Mouse (Mus musculus) neural tube, embryonic 15.5 days (tissue): ENCODE data around the gene Dennd2a. TPM values are rescaled to one million over a fixed set of nuclear protein-coding genes. Genes with fewer than 3 reads are reported as not detected.

Source experiments
- ATAC-seq: fragments of 200-750 bp; cut with Nextera tagmentation; 2 replicates; pipeline ENCODE4 v1.8.0; 2017; ENCODE audit warnings: mild to moderate bottlenecking, moderate TSS enrichment, moderate library complexity; ENCODE audit not compliant: low FRiP score
- H3K27ac ChIP-seq: fragments of 300-500 bp; sonication (generic); replicated peaks from 2 replicates; pipeline ENCODE4 v1.5.1; 2015; ENCODE audit warnings: mild to moderate bottlenecking, inconsistent platforms
- H3K27me3 ChIP-seq: fragments of 300-500 bp; sonication (generic); replicated peaks from 2 replicates; pipeline ENCODE4 v1.6.1; 2015; ENCODE audit warnings: inconsistent platforms
- H3K36me3 ChIP-seq: fragments of 300-500 bp; sonication (generic); 2 replicates; pipeline ENCODE4 v1.6.1; 2015; ENCODE audit warnings: inconsistent platforms
- H3K4me1 ChIP-seq: fragments of 300-500 bp; sonication (generic); 2 replicates; pipeline ENCODE4 v1.6.1; 2015; ENCODE audit warnings: inconsistent platforms
- H3K4me2 ChIP-seq: fragments of 300-500 bp; sonication (generic); 2 replicates; pipeline ENCODE4 v1.6.1; 2015; ENCODE audit warnings: inconsistent platforms, mild to moderate bottlenecking, moderate library complexity
- H3K4me3 ChIP-seq: fragments of 300-500 bp; sonication (generic); replicated peaks from 2 replicates; pipeline ENCODE4 v1.5.1; 2015; ENCODE audit warnings: mild to moderate bottlenecking, inconsistent platforms
- H3K9ac ChIP-seq: fragments of 300-500 bp; sonication (generic); replicated peaks from 2 replicates; pipeline ENCODE4 v1.6.1; 2015; ENCODE audit warnings: mild to moderate bottlenecking, inconsistent platforms
- H3K9me3 ChIP-seq: fragments of 300-500 bp; sonication (generic); replicated peaks from 2 replicates; pipeline ENCODE4 v1.6.1; 2016; ENCODE audit warnings: inconsistent platforms
- WGBS: fragments of 180-500 bp; shearing (Covaris S2); methylation state at CpG from one replicate; pipeline ENCODE4 v1.1.7; 2015; ENCODE audit warnings: mixed read lengths; 5-methylcytosine and 5-hydroxymethylcytosine counted together
- polyA plus RNA-seq: library from polyadenylated mRNA; unstranded; fragments of >200 nt; fragmentation: Nextera tagmentation; extraction: Ambion mirVana; gene quantifications from 2 replicates; pipeline ENCODE4 v1.2.1, GENCODE M21; 2015

Gene Dennd2a
- polyA plus RNA-seq, 1 experiment from 2014 or later, result 14.8 TPM

- H3K4me1 ChIP-seq, result 0 out of 2 replicates have a peak, but pooled peaks cover 6% of the 10 kb centered on the region
- peaks cover 24% of the 10 kb centered on the region for H3K36me3 ChIP-seq
- no peaks in the 10 kb centered on the region for H3K9me3 ChIP-seq
- no peak overlapping the region for H3K9ac ChIP-seq
- peak; percentile 81 for ATAC-seq
- 48% methylated on average over 16 of the region's 16 CpGs for WGBS
- H3K27me3 ChIP-seq, result no peaks in the 10 kb centered on the region
- no peak overlapping the region for H3K27ac ChIP-seq
- no peak overlapping the region for H3K4me2 ChIP-seq
- H3K4me3 ChIP-seq, result no peak overlapping the region
These were observed 94.8 kb downstream of the Dennd2a start for GRCm38 (mm10) chr6:39462621-39463538.

GRCm38 (mm10) chr6:39460040-39460439, 97.6 kb downstream of the Dennd2a start:
- Histone ChIP-seq H3K9me3 (no peaks in the 10 kb centered on the region), H3K27ac (no peak overlapping the region), H3K4me2 (no peak overlapping the region), H3K4me1 (0 out of 2 replicates have a peak, but pooled peaks cover 6% of the 10 kb centered on the region), H3K9ac (no peak overlapping the region), H3K27me3 (no peaks in the 10 kb centered on the region), H3K36me3 (peaks cover 17% of the 10 kb centered on the region), H3K4me3 (no peak overlapping the region)
- 94% methylated on average over 11 of the region's 11 CpGs for WGBS
- no peak for ATAC-seq

- Histone ChIP-seq H3K9me3 (no peaks in the 10 kb centered on the region), H3K9ac (no peak overlapping the region), H3K4me3 (no peak overlapping the region), H3K36me3 (peaks cover 6% of the 10 kb centered on the region), H3K27ac (no peak overlapping the region), H3K4me2 (no peak overlapping the region), H3K4me1 (no peaks in the 10 kb centered on the region), H3K27me3 (no peaks in the 10 kb centered on the region)
- ATAC-seq, result no peak
- 27% methylated on average over 8 of the region's 8 CpGs for WGBS
These were observed 102.1 kb downstream of the Dennd2a start for GRCm38 (mm10) chr6:39455339-39456160.

GRCm38 (mm10) chr6:39454616-39455015, 103.1 kb downstream of the Dennd2a start:
- no peak overlapping the region for H3K4me2 ChIP-seq
- no peak for ATAC-seq
- H3K36me3 ChIP-seq, result no peaks in the 10 kb centered on the region
- H3K4me3 ChIP-seq, result no peak overlapping the region
- no peak overlapping the region for H3K27ac ChIP-seq
- no peaks in the 10 kb centered on the region for H3K4me1 ChIP-seq
- H3K9ac ChIP-seq, result no peak overlapping the region
- 54% methylated on average over 2 of the region's 2 CpGs for WGBS
- H3K27me3 ChIP-seq, result no peaks in the 10 kb centered on the region
- H3K9me3 ChIP-seq, result no peaks in the 10 kb centered on the region

GRCm38 (mm10) chr6:39453564-39453963, 104.1 kb downstream of the Dennd2a start:
- no peaks in the 10 kb centered on the region for H3K4me1 ChIP-seq
- no peaks in the 10 kb centered on the region for H3K27me3 ChIP-seq
- H3K4me3 ChIP-seq, result no peak overlapping the region
- H3K9ac ChIP-seq, result no peak overlapping the region
- H3K9me3 ChIP-seq, result no peaks in the 10 kb centered on the region
- H3K36me3 ChIP-seq, result no peaks in the 10 kb centered on the region
- 89% methylated on average over 4 of the region's 4 CpGs for WGBS
- no peak overlapping the region for H3K27ac ChIP-seq
- H3K4me2 ChIP-seq, result no peak overlapping the region
- no peak for ATAC-seq

- H3K4me1 ChIP-seq, result no peaks in the 10 kb centered on the region
- H3K4me2 ChIP-seq, result no peak overlapping the region
- no peak overlapping the region for H3K27ac ChIP-seq
- no peak for ATAC-seq
- no peaks in the 10 kb centered on the region for H3K9me3 ChIP-seq
- H3K36me3 ChIP-seq, result no peaks in the 10 kb centered on the region
- 80% methylated on average over 3 of the region's 3 CpGs for WGBS
- H3K4me3 ChIP-seq, result no peak overlapping the region
- H3K9ac ChIP-seq, result no peak overlapping the region
- no peaks in the 10 kb centered on the region for H3K27me3 ChIP-seq
These were observed 106.6 kb downstream of the Dennd2a start for GRCm38 (mm10) chr6:39451033-39451432.

- H3K9ac ChIP-seq, result no peak overlapping the region
- H3K9me3 ChIP-seq, result no peaks in the 10 kb centered on the region
- H3K4me3 ChIP-seq, result no peak overlapping the region
- 94% methylated on average over 4 of the region's 4 CpGs for WGBS
- no peak overlapping the region for H3K27ac ChIP-seq
- H3K27me3 ChIP-seq, result no peaks in the 10 kb centered on the region
- no peaks in the 10 kb centered on the region for H3K36me3 ChIP-seq
- ATAC-seq, result no peak
- no peaks in the 10 kb centered on the region for H3K4me1 ChIP-seq
- H3K4me2 ChIP-seq, result no peak overlapping the region
These were observed 107.1 kb downstream of the Dennd2a start for GRCm38 (mm10) chr6:39450580-39450979.

- H3K27me3 ChIP-seq, result no peaks in the 10 kb centered on the region
- H3K9ac ChIP-seq, result no peak overlapping the region
- ATAC-seq, result no peak
- H3K4me2 ChIP-seq, result no peak overlapping the region
- no peaks in the 10 kb centered on the region for H3K36me3 ChIP-seq
- H3K4me3 ChIP-seq, result no peak overlapping the region
- 58% methylated on average over 4 of the region's 4 CpGs for WGBS
- H3K9me3 ChIP-seq, result no peaks in the 10 kb centered on the region
- no peak overlapping the region for H3K27ac ChIP-seq
- no peaks in the 10 kb centered on the region for H3K4me1 ChIP-seq
These were observed 110.1 kb downstream of the Dennd2a start for GRCm38 (mm10) chr6:39447429-39448185.

GRCm38 (mm10) chr6:39445801-39446572, 111.7 kb downstream of the Dennd2a start:
- ATAC-seq, result no peak

GRCm38 (mm10) chr6:39442786-39443287, 114.8 kb downstream of the Dennd2a start:
- H3K4me2 ChIP-seq, result no peak overlapping the region
- no peaks in the 10 kb centered on the region for H3K36me3 ChIP-seq
- no peak overlapping the region for H3K4me3 ChIP-seq
- H3K27ac ChIP-seq, result no peak overlapping the region
- no peak overlapping the region for H3K9ac ChIP-seq
- H3K9me3 ChIP-seq, result no peaks in the 10 kb centered on the region
- H3K27me3 ChIP-seq, result no peaks in the 10 kb centered on the region
- no peak for ATAC-seq
- no peaks in the 10 kb centered on the region for H3K4me1 ChIP-seq

More at GRCm38 (mm10) chr6:39445801-39446572, 111.7 kb downstream of the Dennd2a start:
- H3K9me3 ChIP-seq, result no peaks in the 10 kb centered on the region
- no peak overlapping the region for H3K27ac ChIP-seq
- no peaks in the 10 kb centered on the region for H3K4me1 ChIP-seq
- 17% methylated on average over 19 of the region's 19 CpGs for WGBS
- H3K27me3 ChIP-seq, result no peaks in the 10 kb centered on the region
- H3K9ac ChIP-seq, result no peak overlapping the region
- H3K36me3 ChIP-seq, result no peaks in the 10 kb centered on the region
- no peak overlapping the region for H3K4me3 ChIP-seq
- H3K4me2 ChIP-seq, result peak overlapping the region; percentile 26

GRCm38 (mm10) chr6:39440207-39440606, 117.5 kb downstream of the Dennd2a start:
- no peak overlapping the region for H3K9ac ChIP-seq
- no peak overlapping the region for H3K4me3 ChIP-seq
- no peaks in the 10 kb centered on the region for H3K9me3 ChIP-seq
- H3K4me2 ChIP-seq, result no peak overlapping the region
- H3K4me1 ChIP-seq, result no peaks in the 10 kb centered on the region
- ATAC-seq, result no peak
- H3K36me3 ChIP-seq, result no peaks in the 10 kb centered on the region
- no peak overlapping the region for H3K27ac ChIP-seq
- no peaks in the 10 kb centered on the region for H3K27me3 ChIP-seq
